Mouse (Mus musculus) midbrain, embryonic 16.5 days (tissue): Measurements from ENCODE around the gene Cdh1. TPM values are rescaled to one million over a fixed set of nuclear protein-coding genes. Genes with fewer than 3 reads are reported as not detected.

ENCODE experiments used
- ATAC-seq: fragments of 200-750 bp; cut with Nextera tagmentation; 2 replicates; pipeline ENCODE4 v1.8.0; 2017; ENCODE audit warnings: moderate TSS enrichment
- H3K27ac ChIP-seq: fragments of 300-500 bp; sonication (generic); 2 replicates; pipeline ENCODE4 v1.5.1; 2014; ENCODE audit warnings: mild to moderate bottlenecking, low read length, mixed read lengths
- H3K27me3 ChIP-seq: fragments of 300-500 bp; sonication (generic); 2 replicates; pipeline ENCODE4 v1.6.1; 2014; ENCODE audit warnings: low read depth, low read length, mixed read lengths; ENCODE audit not compliant: control insufficient read depth, insufficient read depth
- H3K36me3 ChIP-seq: fragments of 300-500 bp; sonication (generic); 2 replicates; pipeline ENCODE4 v1.6.1; 2014; ENCODE audit warnings: mild to moderate bottlenecking, low read length, moderate library complexity, mixed read lengths; ENCODE audit not compliant: control insufficient read depth, insufficient read depth
- H3K4me1 ChIP-seq: fragments of 300-500 bp; sonication (generic); 2 replicates; pipeline ENCODE4 v1.6.1; 2014; ENCODE audit warnings: mild to moderate bottlenecking, low read length, mixed read lengths; ENCODE audit not compliant: control insufficient read depth, insufficient read depth
- H3K4me2 ChIP-seq: fragments of 300-500 bp; sonication (generic); 2 replicates; pipeline ENCODE4 v1.6.1; 2014; ENCODE audit warnings: mild to moderate bottlenecking, low read length, mixed read lengths
- H3K4me3 ChIP-seq: fragments of 300-500 bp; sonication (generic); 2 replicates; pipeline ENCODE4 v1.5.1; 2014; ENCODE audit warnings: low read depth, mild to moderate bottlenecking, low read length, moderate library complexity, mixed read lengths
- H3K9ac ChIP-seq: fragments of 300-500 bp; sonication (generic); 2 replicates; pipeline ENCODE4 v1.6.1; 2014; ENCODE audit warnings: low read depth, low read length, mixed read lengths
- H3K9me3 ChIP-seq: fragments of 300-500 bp; sonication (generic); replicated peaks from 2 replicates; pipeline ENCODE4 v1.6.1; 2014; ENCODE audit warnings: mild to moderate bottlenecking, low read length, mixed read lengths; ENCODE audit not compliant: control insufficient read depth, poor library complexity, severe bottlenecking
- WGBS: fragments of 180-500 bp; shearing (Covaris S2); extraction: QIAGEN DNeasy Blood & Tissue Kit; methylation state at CpG from one replicate; pipeline ENCODE4 v1.1.7; 2014; 5-methylcytosine and 5-hydroxymethylcytosine counted together
- polyA plus RNA-seq: library from polyadenylated mRNA; unstranded; fragments of >200 nt; fragmentation: Nextera tagmentation; extraction: Ambion mirVana; gene quantifications from 2 replicates; pipeline ENCODE4 v1.2.1, GENCODE M21; 2015

The Cdh1 gene
- polyA plus RNA-seq, 1 experiment from 2014 or later, result 4.1 TPM

- Histone ChIP-seq H3K9ac (no peak overlapping the region), H3K9me3 (no peaks in the 10 kb centered on the region), H3K4me2 (no peak overlapping the region), H3K4me1 (no peaks in the 10 kb centered on the region), H3K27ac (no peak overlapping the region), H3K4me3 (no peak overlapping the region), H3K27me3 (no peaks in the 10 kb centered on the region), H3K36me3 (no peaks in the 10 kb centered on the region)
- ATAC-seq, result no peak
- 94% methylated on average over 8 of the region's 8 CpGs for WGBS
Measured at GRCm38 (mm10) chr8:106648421-106648820, 45.3 kb downstream of the Cdh1 start.

- Histone ChIP-seq H3K36me3 (no peaks in the 10 kb centered on the region), H3K4me2 (no peak overlapping the region), H3K4me1 (no peaks in the 10 kb centered on the region), H3K9me3 (no peaks in the 10 kb centered on the region), H3K9ac (no peak overlapping the region), H3K4me3 (no peak overlapping the region), H3K27me3 (no peaks in the 10 kb centered on the region), H3K27ac (no peak overlapping the region)
- WGBS, result 98% methylated on average over 3 of the region's 3 CpGs
- ATAC-seq, result no peak
Measured at GRCm38 (mm10) chr8:106651994-106652393, 48.8 kb downstream of the Cdh1 start.

DNA sequence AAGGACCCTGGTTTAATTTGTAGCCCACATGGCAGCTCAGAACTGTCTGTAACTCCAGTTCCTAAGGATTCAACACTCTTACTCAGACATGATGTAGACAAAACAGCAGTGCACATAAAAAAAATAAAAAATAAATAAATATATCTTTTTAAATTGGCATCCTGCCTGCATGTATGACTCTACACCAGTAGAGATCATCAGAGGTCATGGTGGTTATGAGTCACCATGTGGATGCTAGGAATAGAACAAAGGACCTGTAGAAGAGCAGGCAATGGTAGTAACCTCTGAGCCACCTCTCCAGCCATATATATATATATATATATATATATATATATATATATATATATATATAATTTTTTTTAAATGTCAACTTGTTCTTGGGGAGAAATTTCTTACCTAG is 52.9 kb downstream of the Cdh1 start:
- ATAC-seq, result no peak
- Histone ChIP-seq H3K9ac (no peak overlapping the region), H3K36me3 (no peaks in the 10 kb centered on the region), H3K9me3 (no peaks in the 10 kb centered on the region), H3K27me3 (no peaks in the 10 kb centered on the region), H3K4me1 (no peaks in the 10 kb centered on the region), H3K4me2 (no peak overlapping the region), H3K4me3 (no peak overlapping the region), H3K27ac (no peak overlapping the region)

DNA sequence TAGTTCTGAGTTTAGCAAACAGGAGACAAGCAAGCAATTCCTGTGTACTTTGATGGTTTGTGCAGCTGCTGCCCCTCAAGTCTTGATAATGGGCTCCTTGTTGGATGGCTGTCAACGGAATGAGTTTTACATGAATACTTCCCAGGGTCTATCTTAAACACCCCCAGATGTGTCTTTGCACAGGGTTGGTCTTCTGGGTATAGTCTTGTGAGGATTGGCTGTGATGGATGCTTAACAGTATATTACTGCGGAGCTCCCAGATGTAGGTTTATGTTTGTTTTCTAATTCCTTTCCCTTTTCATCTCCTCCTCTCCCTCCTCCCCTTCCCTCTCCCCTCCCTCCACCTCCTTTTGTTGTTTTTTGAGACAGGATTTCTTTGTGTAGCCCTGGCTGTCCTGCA is 69.6 kb downstream of the Cdh1 start:
- WGBS, result 66% methylated on average over 2 of the region's 2 CpGs
- no peak for ATAC-seq
- no peaks in the 10 kb centered on the region for H3K4me1 ChIP-seq

GRCm38 (mm10) chr8:106674318-106674717 is 71.2 kb downstream of the Cdh1 start:
- no peaks in the 10 kb centered on the region for H3K27me3 ChIP-seq
- no peak for ATAC-seq
- H3K4me3 ChIP-seq, result no peak overlapping the region
- no peaks in the 10 kb centered on the region for H3K9me3 ChIP-seq
- no peak overlapping the region for H3K9ac ChIP-seq
- no peak overlapping the region for H3K4me2 ChIP-seq
- WGBS, result over 99% methylated on average over 15 of the region's 15 CpGs
- H3K36me3 ChIP-seq, result no peaks in the 10 kb centered on the region
- no peaks in the 10 kb centered on the region for H3K4me1 ChIP-seq
- no peak overlapping the region for H3K27ac ChIP-seq

More for the DNA sequence above, 69.6 kb downstream of the Cdh1 start:
- Histone ChIP-seq H3K4me2 (no peak overlapping the region), H3K36me3 (no peaks in the 10 kb centered on the region), H3K4me3 (no peak overlapping the region), H3K9me3 (no peaks in the 10 kb centered on the region), H3K27me3 (no peaks in the 10 kb centered on the region), H3K9ac (no peak overlapping the region), H3K27ac (no peak overlapping the region)

- Histone ChIP-seq H3K27ac (no peak overlapping the region), H3K4me2 (no peak overlapping the region), H3K4me1 (no peaks in the 10 kb centered on the region), H3K36me3 (no peaks in the 10 kb centered on the region), H3K9ac (no peak overlapping the region), H3K4me3 (no peak overlapping the region), H3K9me3 (no peaks in the 10 kb centered on the region), H3K27me3 (no peaks in the 10 kb centered on the region)
- 78% methylated on average over 8 of the region's 8 CpGs for WGBS
- ATAC-seq, result no peak
Measured at GRCm38 (mm10) chr8:106674894-106675293, 71.7 kb downstream of the Cdh1 start.

- H3K4me1 ChIP-seq, result peaks cover 4% of the 10 kb centered on the region; the same call in 1 of the 2 replicates
- WGBS, result under 1% methylated on average over 43 of the region's 50 CpGs
- ATAC-seq, result peak; percentile 96
Measured at GRCm38 (mm10) chr8:106682971-106683668, 80.0 kb downstream of the Cdh1 start, which contains the start of gene Tango6. Gene Tango6, plus strand, starts transcription at chr8:106683068.

GRCm38 (mm10) chr8:106684387-106684786 is 81.2 kb downstream of the Cdh1 start:
- H3K4me1 ChIP-seq, result peaks cover 4% of the 10 kb centered on the region; the same call in 1 of the 2 replicates
- ATAC-seq, result no peak
- no peaks in the 10 kb centered on the region for H3K9me3 ChIP-seq
- H3K27ac ChIP-seq, result no peak overlapping the region
- no peak overlapping the region for H3K4me3 ChIP-seq
- no peak overlapping the region for H3K4me2 ChIP-seq
- H3K36me3 ChIP-seq, result no peaks in the 10 kb centered on the region
- no peak overlapping the region for H3K9ac ChIP-seq
- H3K27me3 ChIP-seq, result no peaks in the 10 kb centered on the region
- WGBS, result 93% methylated on average over 4 of the region's 4 CpGs

More at GRCm38 (mm10) chr8:106682971-106683668, 80.0 kb downstream of the Cdh1 start, which contains the start of gene Tango6:
- Histone ChIP-seq H3K36me3 (no peaks in the 10 kb centered on the region), H3K27ac (peak within 1 kb of the TSS; percentile 92), H3K9ac (peak within 1 kb of the TSS; percentile 74), H3K4me2 (peak within 1 kb of the TSS; percentile 58), H3K9me3 (no peaks in the 10 kb centered on the region), H3K27me3 (no peaks in the 10 kb centered on the region), H3K4me3 (peak within 1 kb of the TSS; percentile 64)

DNA sequence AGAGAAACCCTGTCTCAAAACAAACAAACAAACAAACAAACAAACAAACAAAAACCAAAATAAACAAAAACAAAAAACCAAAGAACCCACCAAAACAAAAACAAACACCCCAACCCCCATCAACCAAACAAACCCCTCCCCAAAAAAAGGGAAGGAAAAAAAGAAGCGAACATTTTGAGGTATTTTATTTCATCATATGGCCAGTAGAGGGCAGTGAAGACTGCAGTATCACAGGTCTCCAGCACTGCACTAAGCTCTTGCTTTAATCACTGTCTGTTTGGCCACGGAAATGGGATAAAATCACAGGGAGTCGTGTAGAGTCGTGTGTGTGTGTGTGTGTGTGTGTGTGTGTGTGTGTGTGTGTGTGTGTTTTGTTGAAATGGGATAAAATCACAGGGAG is 84.3 kb downstream of the Cdh1 start:
- no peak overlapping the region for H3K27ac ChIP-seq
- no peak overlapping the region for H3K4me3 ChIP-seq
- no peaks in the 10 kb centered on the region for H3K9me3 ChIP-seq
- no peak for ATAC-seq
- no peak overlapping the region for H3K4me2 ChIP-seq
- H3K4me1 ChIP-seq, result peaks cover 4% of the 10 kb centered on the region; the same call in 1 of the 2 replicates
- H3K9ac ChIP-seq, result no peak overlapping the region
- H3K27me3 ChIP-seq, result no peaks in the 10 kb centered on the region
- no peaks in the 10 kb centered on the region for H3K36me3 ChIP-seq
- 3% methylated on average over 4 of the region's 4 CpGs for WGBS
